Mouse (Mus musculus) T-helper 2 cell (primary cell): ENCODE data around the gene Cdiptos.

Experiments used
- in situ Hi-C: fragments of 300-600 bp; cut with MboI, MseI; formaldehyde crosslinking; loops from one replicate; pipeline ENCODE4 v1.15.1; 2025; ENCODE audit warnings: high pct_unique_total_duplicates

Gene Cdiptos

DNA sequence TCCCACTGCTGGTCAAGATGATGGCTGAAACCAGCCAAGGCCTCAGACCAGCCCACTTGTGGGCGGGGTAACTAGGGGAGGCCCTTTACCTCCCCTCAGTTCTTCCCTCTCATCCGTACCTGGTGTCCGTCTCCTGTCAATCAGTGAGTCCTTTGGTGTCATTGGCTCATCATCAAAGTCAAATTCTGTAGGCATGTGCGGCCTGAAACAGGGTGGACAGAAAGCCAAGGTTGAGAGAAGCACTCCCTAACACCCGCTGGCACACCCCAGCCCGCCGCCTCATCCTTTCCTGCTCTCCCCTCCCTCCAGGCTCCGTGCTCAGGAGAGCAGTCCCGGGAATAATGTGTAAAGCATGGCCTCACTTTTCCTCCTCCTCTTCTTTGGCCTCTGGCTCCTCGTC, 40.2 kb upstream of the Cdiptos start:
- in situ Hi-C loops = loop anchor here (25.0 kb wide), 1 partner anchor 829 kb away; no protein-coding TSS in a partner anchor

- in situ Hi-C loops = loop anchor here (25.0 kb wide), 1 partner anchor 828 kb away; no protein-coding TSS in a partner anchor
Measured at GRCm38 (mm10) chr7:127014993-127015392, 39.1 kb upstream of the Cdiptos start.

- in situ Hi-C loops = loop anchor here (25.0 kb wide), 1 partner anchor 827 kb away; no protein-coding TSS in a partner anchor
Measured at GRCm38 (mm10) chr7:127014320-127014719, 38.4 kb upstream of the Cdiptos start, which contains the start of gene Mvp. TSS of gene Mvp (minus strand) at chr7:127014621.

DNA sequence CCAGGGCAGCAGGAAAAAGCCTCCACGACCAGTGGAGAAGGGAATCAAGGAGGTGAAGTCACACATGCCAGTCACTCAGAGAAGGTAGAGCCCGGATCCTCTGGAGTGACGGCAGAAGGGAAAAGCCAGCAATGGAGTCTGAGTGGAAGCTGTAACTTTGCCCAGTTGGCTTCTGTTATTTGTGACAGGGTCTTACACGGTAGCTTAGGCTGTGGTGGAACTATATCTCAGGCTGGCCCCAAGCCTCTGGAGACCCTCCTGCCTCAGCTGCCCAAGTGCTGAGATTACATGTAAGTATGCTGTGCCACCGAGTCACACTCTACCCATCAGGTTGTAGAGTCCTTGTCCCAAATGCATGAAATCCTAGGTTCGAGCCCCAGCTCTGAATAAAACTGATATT, 37.5 kb upstream of the Cdiptos start:
- in situ Hi-C loops = loop anchor here (25.0 kb wide), 1 partner anchor 826 kb away; no protein-coding TSS in a partner anchor

DNA sequence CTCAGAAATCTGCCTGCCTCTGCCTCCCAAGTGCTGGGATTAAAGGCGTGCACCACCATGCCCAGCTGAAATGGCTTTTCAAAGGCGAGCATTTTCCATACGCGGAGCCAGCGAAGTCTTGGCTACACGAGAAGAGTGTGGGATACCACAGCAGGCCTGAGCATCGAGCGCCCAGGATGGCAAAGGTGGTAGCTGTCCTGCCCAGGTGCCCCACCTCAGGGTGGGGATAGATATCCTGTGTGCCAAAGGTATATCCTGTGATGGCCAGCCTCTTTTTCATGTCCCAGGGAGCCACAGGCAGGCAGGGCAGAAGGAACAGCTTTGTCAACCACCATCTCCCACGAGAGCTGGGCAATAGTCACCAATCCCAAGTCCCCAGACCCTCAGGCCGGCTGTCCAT, 36.9 kb upstream of the Cdiptos start:
- in situ Hi-C loops = loop anchor here (25.0 kb wide), 1 partner anchor 826 kb away; no protein-coding TSS in a partner anchor

DNA sequence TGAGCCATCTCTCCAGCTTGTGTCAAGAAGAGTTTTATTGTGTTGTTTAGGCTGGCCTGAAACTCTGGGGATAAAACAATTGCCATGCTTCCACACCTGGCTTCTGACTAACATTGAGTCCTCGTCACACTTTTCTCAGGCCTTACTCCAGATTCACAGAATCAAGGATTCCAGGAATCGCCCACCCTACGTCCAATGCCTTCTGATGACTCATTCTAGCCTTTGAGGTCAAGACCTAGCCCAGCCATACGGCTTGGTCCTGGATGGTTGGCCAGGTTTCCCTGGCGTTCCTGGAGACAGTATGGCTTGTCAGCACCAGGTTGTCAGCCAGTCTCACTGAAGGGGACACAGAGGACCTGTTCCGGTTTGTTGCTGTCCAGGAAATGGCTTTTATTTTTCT, 36.5 kb upstream of the Cdiptos start:
- in situ Hi-C loops = loop anchor here (25.0 kb wide), 1 partner anchor 825 kb away; no protein-coding TSS in a partner anchor

DNA sequence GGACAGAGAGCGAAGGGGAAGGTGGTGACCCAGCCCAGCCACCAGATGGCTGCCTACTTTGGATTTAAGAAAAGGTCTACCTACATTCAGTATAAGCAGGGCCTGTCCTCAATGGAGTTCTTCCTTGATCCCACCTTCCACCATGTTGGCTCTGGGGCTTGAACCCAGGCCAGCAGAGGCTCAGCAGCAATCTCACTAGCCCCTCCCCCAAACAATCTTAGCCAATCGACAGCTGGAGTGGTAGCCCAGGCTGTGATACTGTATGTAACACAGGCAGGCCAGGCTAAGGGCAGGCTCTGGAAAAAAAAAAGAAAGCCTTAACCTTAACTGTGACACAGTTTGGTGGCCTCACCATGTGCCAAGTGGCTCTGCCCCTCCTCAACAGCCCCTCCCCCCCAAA, 35.8 kb upstream of the Cdiptos start:
- in situ Hi-C loops = loop anchor here (25.0 kb wide), 1 partner anchor 824 kb away; no protein-coding TSS in a partner anchor

DNA sequence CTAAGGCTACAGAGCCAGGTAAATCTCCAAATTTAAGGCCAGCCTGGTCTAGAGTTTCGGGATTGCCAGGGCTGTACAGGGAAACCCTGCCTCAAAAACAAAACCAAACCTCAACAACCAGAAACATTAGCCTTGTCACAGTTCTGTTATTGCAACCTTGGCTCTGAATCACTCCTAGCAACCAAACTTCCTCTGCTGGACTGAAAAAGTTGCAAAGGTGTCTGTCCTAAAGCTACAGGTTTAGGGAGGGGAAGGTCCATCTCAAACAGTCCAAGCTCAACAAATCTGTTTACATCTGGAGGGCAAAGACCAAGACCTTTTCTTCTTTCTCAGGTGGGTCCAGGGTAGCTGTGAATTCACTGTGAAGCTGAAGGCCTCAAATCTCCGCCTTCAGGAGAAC, 35.2 kb upstream of the Cdiptos start:
- in situ Hi-C loops = loop anchor here (25.0 kb wide), 1 partner anchor 824 kb away; no protein-coding TSS in a partner anchor

- in situ Hi-C loops = loop anchor here (25.0 kb wide), 1 partner anchor 822 kb away; no protein-coding TSS in a partner anchor
Measured at GRCm38 (mm10) chr7:127009307-127010085, 33.6 kb upstream of the Cdiptos start.

DNA sequence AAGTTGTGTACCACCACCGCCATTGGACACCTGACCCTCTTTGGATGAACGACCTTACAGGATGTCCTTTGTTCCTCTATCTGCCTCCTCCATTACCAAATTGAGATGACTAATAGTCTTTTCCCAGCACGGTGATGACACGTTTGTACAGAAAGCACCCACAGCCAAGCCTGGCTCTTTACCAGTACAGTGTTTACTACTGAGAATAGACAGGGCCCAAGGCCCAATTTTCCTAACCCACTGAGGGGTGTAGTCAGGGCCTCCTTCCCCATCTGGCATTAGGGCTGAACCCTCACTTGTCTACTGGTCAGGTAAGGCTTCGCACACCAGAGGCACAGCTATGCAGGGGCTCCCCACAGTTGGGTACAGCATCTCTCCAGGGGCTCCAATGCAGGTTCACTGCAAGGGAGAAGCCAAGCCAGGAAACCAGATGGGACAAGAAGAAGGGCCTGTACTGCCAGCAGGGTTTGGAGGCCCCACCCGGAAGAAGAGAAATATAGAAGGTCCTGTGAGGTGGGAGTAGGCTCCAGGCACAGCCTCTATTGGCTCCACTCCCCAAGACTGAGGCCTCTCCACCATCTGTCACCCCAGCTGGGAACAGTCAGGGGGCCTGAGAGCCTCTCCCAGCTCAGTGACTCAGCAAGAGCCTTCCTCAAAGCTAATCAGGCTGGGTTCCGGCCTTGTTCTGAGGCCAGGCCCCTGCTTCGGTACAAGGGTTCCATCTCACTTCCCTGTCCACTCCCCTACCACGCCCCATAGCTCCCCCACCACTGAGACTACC, 32.5 kb upstream of the Cdiptos start:
- in situ Hi-C loops = loop anchor here (25.0 kb wide), 1 partner anchor 821 kb away; no protein-coding TSS in a partner anchor

DNA sequence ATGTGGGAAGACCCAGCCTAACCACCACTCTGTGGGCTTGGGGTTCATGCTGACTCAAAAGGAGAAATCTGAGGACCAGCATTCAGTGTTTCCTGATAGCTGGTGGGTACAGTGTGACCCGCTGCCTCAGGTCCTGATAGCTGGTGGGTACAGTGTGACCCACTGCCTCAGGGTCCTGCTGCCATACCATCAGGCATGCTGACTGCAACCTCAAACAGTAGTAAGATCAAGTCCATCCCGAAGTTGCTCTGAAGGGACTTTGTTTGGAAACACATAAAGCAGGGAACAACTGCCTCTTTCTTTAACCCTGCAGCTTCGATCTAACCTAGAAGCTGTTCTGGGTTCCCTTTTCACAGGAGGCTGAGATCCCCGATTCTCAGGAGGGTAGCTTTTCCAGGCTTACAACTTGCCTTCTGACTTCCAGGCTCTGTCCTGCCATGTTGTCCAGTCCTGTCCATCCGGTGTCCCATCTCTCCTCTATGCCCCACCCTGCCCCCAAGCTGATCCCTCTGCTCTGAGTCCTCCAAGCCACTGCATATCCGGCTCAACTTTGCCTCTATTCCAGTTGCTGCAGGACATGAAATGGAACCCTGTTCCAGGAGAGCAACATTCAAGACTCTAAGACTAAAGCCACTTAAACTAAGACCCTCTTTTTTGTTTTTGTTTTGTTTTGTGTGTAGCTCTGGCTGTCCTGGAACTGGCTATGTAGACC, 31.6 kb upstream of the Cdiptos start:
- in situ Hi-C loops = loop anchor here (25.0 kb wide), 1 partner anchor 820 kb away; no protein-coding TSS in a partner anchor

DNA sequence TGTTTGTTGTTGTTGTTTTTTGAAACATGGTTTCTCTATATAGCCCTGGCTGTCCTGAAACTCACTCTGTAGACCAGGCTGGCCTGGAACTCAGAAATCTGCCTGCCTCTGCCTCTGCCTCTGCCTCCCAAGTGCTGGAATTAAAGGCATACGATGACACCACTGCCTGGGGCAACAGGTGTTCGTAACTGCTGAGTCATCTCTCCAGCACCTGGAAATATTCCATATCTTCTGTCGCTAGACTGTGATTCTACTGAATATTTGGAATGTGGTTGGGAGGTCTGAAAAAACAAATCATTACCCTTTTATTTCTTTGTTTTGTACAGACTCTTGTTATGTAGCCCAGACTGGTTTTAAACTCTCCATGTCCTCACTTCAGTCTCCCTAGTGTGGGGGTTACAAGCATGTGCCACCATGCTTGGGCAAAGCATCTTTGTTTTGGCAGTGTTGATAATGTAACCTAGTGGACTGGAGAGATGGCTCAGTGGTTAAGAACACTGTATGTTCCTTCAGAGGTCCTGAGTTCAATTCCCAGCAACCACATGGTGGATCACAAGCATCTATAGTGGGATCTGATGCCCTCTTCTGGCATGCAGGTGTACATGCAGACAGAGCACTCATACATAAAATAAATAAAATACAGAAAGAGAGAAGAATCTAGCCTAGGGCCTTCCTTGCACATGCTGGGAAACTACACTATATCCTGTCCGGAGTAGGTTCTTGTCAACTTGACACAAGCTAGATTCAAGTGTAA, 28.4 kb upstream of the Cdiptos start:
- in situ Hi-C loops = loop anchor here (25.0 kb wide), 1 partner anchor 817 kb away; no protein-coding TSS in a partner anchor

DNA sequence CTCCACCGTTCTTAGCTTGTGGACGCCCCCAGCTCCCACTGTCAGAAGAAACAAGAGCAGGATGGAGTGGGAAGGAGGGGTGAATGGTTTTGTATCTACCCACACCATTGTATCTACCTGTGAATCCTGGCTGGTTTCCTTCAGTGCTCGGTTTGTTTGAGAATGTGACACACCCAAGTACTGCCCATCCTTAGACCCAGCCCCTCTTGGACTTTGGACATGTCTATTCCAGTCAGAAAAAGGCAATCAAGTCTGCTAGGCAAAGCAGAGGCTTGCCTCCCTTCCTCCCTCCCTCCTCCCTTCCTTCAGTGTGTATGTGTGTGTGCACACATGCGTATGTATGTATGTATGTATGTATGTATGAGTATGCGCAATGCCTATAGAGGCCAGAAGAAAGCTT, 27.7 kb upstream of the Cdiptos start:
- in situ Hi-C loops = loop anchor here (25.0 kb wide), 1 partner anchor 816 kb away; no protein-coding TSS in a partner anchor

- in situ Hi-C loops = loop anchor here (10.0 kb wide), 1 partner anchor 695 kb away; no protein-coding TSS in a partner anchor
Measured at GRCm38 (mm10) chr7:126999568-126999967, 23.7 kb upstream of the Cdiptos start.

GRCm38 (mm10) chr7:126996449-126996848, 20.6 kb upstream of the Cdiptos start:
- in situ Hi-C loops = loop anchor here (10.0 kb wide), 1 partner anchor 698 kb away; no protein-coding TSS in a partner anchor

DNA sequence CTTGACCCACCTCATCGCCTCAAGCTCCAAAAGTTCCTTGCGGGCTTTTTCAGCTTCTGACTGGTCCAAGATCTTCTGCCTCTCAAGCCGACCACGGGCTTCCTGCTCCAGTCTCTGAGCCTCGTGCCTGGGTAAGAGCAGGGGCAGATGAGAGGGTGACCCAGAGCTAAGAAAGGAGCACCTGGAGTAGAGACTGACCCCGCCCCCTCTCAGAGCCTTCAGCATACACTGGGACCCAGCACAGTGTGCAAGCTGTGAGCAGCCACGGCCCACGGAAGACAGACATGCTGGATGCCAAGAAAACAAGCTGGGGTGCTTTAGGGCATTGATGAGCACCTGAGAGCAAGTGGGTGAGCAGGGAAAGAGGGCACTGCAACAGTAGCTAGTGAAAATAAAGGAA, 12.9 kb upstream of the Cdiptos start:
- in situ Hi-C loops = no loop called here

GRCm38 (mm10) chr7:126986319-126986718, 10.4 kb upstream of the Cdiptos start:
- in situ Hi-C loops = no loop called here

- in situ Hi-C loops = no loop called here
Measured at GRCm38 (mm10) chr7:126984667-126985444, 9.0 kb upstream of the Cdiptos start.

DNA sequence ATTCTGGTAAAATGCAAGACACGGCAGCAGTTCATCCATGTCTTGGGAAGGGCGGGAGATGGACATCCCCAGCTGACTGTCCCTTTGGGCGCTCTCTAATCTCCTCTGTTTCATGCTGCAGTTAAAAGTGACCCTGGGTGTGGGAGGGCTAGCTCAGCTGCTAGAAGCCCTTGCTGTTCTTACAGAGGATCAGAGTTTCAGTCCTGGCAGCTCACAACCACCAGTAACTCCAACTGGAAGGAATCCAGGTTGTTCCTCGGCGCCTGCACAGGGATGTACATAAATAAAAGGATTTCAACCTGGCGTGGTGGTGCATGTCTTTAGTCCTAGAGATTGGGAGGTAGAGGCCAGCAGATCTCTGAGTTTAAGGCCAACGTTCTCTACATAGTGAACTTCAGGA, 7.2 kb upstream of the Cdiptos start:
- in situ Hi-C loops = no loop called here

- in situ Hi-C loops = no loop called here
Measured at GRCm38 (mm10) chr7:126982054-126982453, 6.2 kb upstream of the Cdiptos start.
